ENCODE assay signal across 12 mouse cellular contexts in genomic region chr11:28422451-28423231, GRCm38 (mm10).
DNase-seq lines count a peak whose midpoint lies in the region; ATAC-seq lines count a peak whose summit lies in the region.
"Had no signal": no experiment of that assay in that cellular context is flagged by ENCODE, and none has a peak within 500 bp of the region (broad histone marks: within the 10 kb centered on the region; RNA-seq: fewer than 3 reads in every experiment).

No protein-coding gene starts in this region.

- no peak overlapping the region for H3K4me3 ChIP-seq in hindbrain, embryonic 13.5 days
- H3K4me3 ChIP-seq: limb, embryonic 13.5 days; stomach, embryonic 15.5 days had no signal

- no peaks in the 10 kb centered on the region for H3K9me3 ChIP-seq in hindbrain, embryonic 13.5 days
- H3K9me3 ChIP-seq: limb, embryonic 13.5 days; stomach, embryonic 15.5 days had no signal

- H3K4me1 ChIP-seq in hindbrain, embryonic 13.5 days (replicated peaks) = no peaks in the 10 kb centered on the region
- H3K4me1 ChIP-seq: limb, embryonic 13.5 days; stomach, embryonic 15.5 days had no signal

- H3K4me2 ChIP-seq in hindbrain, embryonic 13.5 days = no peak overlapping the region
- H3K4me2 ChIP-seq: limb, embryonic 13.5 days; stomach, embryonic 15.5 days had no signal

- no peak overlapping the region for H3K27ac ChIP-seq in hindbrain, embryonic 13.5 days
- H3K27ac ChIP-seq: limb, embryonic 13.5 days; stomach, embryonic 15.5 days had no signal

- intact Hi-C loops in left cerebral cortex, postnatal 4 days (cut with DNase I) = no loop called here

- peak; percentile 12 for DNase-seq in left cerebral cortex, adult 11 months (ENCODE audit: low spot score)
- DNase-seq in left cerebral cortex, postnatal 4 days = no peak
- peak; percentile 7 to 9 for DNase-seq in frontal cortex, postnatal 14 days (ENCODE audit: low spot score in 2 of 2)
- DNase-seq in layer of hippocampus, adult 8-10 months (ENCODE audit: low spot score in 2 of 2) = peak; percentile 46 to 63
- DNase-seq in lung, adult 18-20 months = peak; percentile 53 to 66
- DNase-seq: heart, adult 11 months; kidney, adult 8-10 months had no signal

- H3K36me3 ChIP-seq in hindbrain, embryonic 13.5 days = no peaks in the 10 kb centered on the region
- H3K36me3 ChIP-seq: limb, embryonic 13.5 days; stomach, embryonic 15.5 days had no signal

- H3K9ac ChIP-seq in hindbrain, embryonic 13.5 days = no peak overlapping the region
- H3K9ac ChIP-seq: limb, embryonic 13.5 days; stomach, embryonic 15.5 days had no signal

- ATAC-seq in granulocyte monocyte progenitor cell, adult 5-6 weeks (replicated peaks; ENCODE audit: poor library complexity, severe bottlenecking) = no peak
- no peak for ATAC-seq in monocyte, adult 5-6 weeks (replicated peaks; ENCODE audit: insufficient number of reproducible peaks, low FRiP score, low TSS enrichment, poor library complexity, severe bottlenecking)
- ATAC-seq in hindbrain, embryonic 13.5 days (ENCODE audit: low FRiP score) = no peak

- H3K27me3 ChIP-seq in hindbrain, embryonic 13.5 days = no peaks in the 10 kb centered on the region
- H3K27me3 ChIP-seq: limb, embryonic 13.5 days; stomach, embryonic 15.5 days had no signal

- 90% methylated on average over 2 of the region's 2 CpGs for WGBS in hindbrain, embryonic 13.5 days
